Mouse (Mus musculus) ES-E14 (cell line): Measurements from ENCODE around the gene Nap1l5. TPM values are rescaled to one million over a fixed set of nuclear protein-coding genes. Genes with fewer than 3 reads are reported as not detected.

Experiments
- DNase-seq: peaks from one replicate; pipeline ENCODE4 v3.0.0-alpha.2; 2013; ENCODE audit warnings: low read depth, low spot score
- H3K27ac ChIP-seq: 2 replicates; pipeline ENCODE4 v1.5.1; 2012; ENCODE audit warnings: low read depth, mild to moderate bottlenecking, low read length, moderate library complexity, mixed read lengths; ENCODE audit not compliant: poor library complexity, insufficient read depth, severe bottlenecking
- H3K36me3 ChIP-seq: 2 replicates; pipeline ENCODE4 v1.6.1; 2012; ENCODE audit warnings: mild to moderate bottlenecking, low read length, moderate library complexity, mixed read lengths; ENCODE audit not compliant: control insufficient read depth, poor library complexity, insufficient read depth, severe bottlenecking
- H3K4me1 ChIP-seq, 2 experiments: fragments of 150-350 bp in 1 of 2; sonication (generic) in 1 of 2; 2 replicates each; pipeline ENCODE4 v1.6.1; 2012; ENCODE audit warnings: low read length in 2 of 2, mild to moderate bottlenecking in 1 of 2, mixed read lengths in 1 of 2; ENCODE audit not compliant: control insufficient read depth in 2 of 2, insufficient read depth in 2 of 2, poor library complexity in 1 of 2
- H3K4me3 ChIP-seq, 2 experiments: fragments of 150-350 bp in 1 of 2; sonication (generic) in 1 of 2; 2 replicates each; pipeline ENCODE4 v1.5.1; 2012; ENCODE audit warnings: low read length in 2 of 2, low read depth in 1 of 2, mild to moderate bottlenecking in 1 of 2, mixed read lengths in 1 of 2; ENCODE audit not compliant: insufficient read depth in 1 of 2, poor library complexity in 1 of 2, severe bottlenecking in 1 of 2
- H3K9ac ChIP-seq: 2 replicates; pipeline ENCODE4 v1.6.1; 2012; ENCODE audit warnings: low read depth, mild to moderate bottlenecking, low read length, mixed read lengths; ENCODE audit not compliant: poor library complexity, insufficient read depth, severe bottlenecking
- H3K9me3 ChIP-seq: fragments of 150-350 bp; sonication (generic); 2 replicates; pipeline ENCODE4 v1.6.1; 2012; ENCODE audit warnings: low read depth, mild to moderate bottlenecking, low read length; ENCODE audit not compliant: control insufficient read depth, insufficient read depth
- CHD2 ChIP-seq: IDR thresholded peaks from 2 replicates; pipeline ENCODE4 v1.6.1; 2014; ENCODE audit warnings: mild to moderate bottlenecking, low read depth, low read length, inconsistent platforms
- HCFC1 ChIP-seq: IDR thresholded peaks from 2 replicates; pipeline ENCODE4 v1.6.1; 2012; ENCODE audit warnings: low read length, inconsistent platforms, borderline replicate concordance; ENCODE audit not compliant: insufficient read depth
- MAFK ChIP-seq: IDR thresholded peaks from 2 replicates; pipeline ENCODE4 v1.6.1; 2014; ENCODE audit warnings: mild to moderate bottlenecking, low read depth, low read length, inconsistent platforms; ENCODE audit not compliant: insufficient read depth
- ZC3H11A ChIP-seq: IDR thresholded peaks from 2 replicates; pipeline ENCODE4 v1.6.1; 2012; ENCODE audit warnings: low read depth, mild to moderate bottlenecking, inconsistent platforms, low read length, borderline replicate concordance
- ZNF384 ChIP-seq: IDR thresholded peaks from 2 replicates; pipeline ENCODE4 v1.6.1; 2012; ENCODE audit warnings: low read depth, low read length, inconsistent platforms
- in situ Hi-C, 2 experiments: fragments of 600-800 bp; cut with MboI; formaldehyde crosslinking; loops; one replicate each; pipeline ENCODE4 v1.15.1; 2025; ENCODE audit warnings: low sequenced_read_pairs in 2 of 2, inconsistent platforms in 1 of 2; ENCODE audit not compliant: unreplicated experiment in 2 of 2
- total RNA-seq: library from RNA; depleted of rRNA; stranded (reverse); fragments of 300-350 nt; gene quantifications from 2 replicates; pipeline ENCODE4 v1.2.3, GENCODE M21; 2012

Nap1l5 gene
- total RNA-seq, 1 experiment = 0.67 TPM

DNA sequence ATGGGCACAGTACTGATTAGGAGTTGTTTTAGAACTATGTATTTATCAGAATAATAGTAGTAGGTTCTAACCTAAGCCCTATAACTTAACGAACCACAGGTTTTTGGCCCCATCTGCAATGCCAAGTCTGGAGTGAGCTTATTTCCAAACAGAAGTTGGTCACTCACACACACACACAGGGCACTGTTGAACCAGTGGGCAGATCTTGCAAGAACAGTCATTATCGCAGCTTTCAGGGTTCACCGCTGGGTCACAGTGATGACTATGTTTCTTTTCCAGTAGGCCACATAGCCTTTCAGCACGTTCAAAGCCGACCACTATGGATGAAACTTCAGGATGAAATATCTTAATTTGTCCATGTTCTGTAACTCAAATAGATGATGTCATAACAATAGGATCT lies 15.6 kb upstream of the Nap1l5 start:
- TF ChIP-seq MAFK (no peak), ZC3H11A (no peak), ZNF384 (no peak), HCFC1 (no peak), CHD2 (no peak)
- Histone ChIP-seq H3K4me3 (no peak overlapping the region), H3K9me3 (no peaks in the 10 kb centered on the region), H3K4me1 (no peaks in the 10 kb centered on the region), H3K36me3 (peaks cover 2% of the 10 kb centered on the region; the same call in 1 of the 2 replicates), H3K27ac (no peak overlapping the region), H3K9ac (no peak overlapping the region)
- in situ Hi-C loops = no loop called here
- no peak for DNase-seq

- H3K4me3 ChIP-seq = no peak overlapping the region
- TF ChIP-seq HCFC1 (no peak), ZNF384 (no peak), CHD2 (no peak), ZC3H11A (no peak), MAFK (no peak)
- in situ Hi-C loops = no loop called here
Observed at GRCm38 (mm10) chr6:58921623-58922022, 14.7 kb upstream of the Nap1l5 start.

GRCm38 (mm10) chr6:58920735-58921134 lies 13.9 kb upstream of the Nap1l5 start:
- Histone ChIP-seq H3K9me3 (no peaks in the 10 kb centered on the region), H3K27ac (no peak overlapping the region), H3K4me1 (no peaks in the 10 kb centered on the region), H3K4me3 (no peak overlapping the region), H3K36me3 (peaks cover 4% of the 10 kb centered on the region; the same call in 1 of the 2 replicates), H3K9ac (no peak overlapping the region)
- no peak for TF ChIP-seq CHD2
- TF ChIP-seq ZNF384 = no peak
- no peak for TF ChIP-seq HCFC1
- TF ChIP-seq MAFK = no peak
- TF ChIP-seq ZC3H11A = no peak
- in situ Hi-C loops = no loop called here
- no peak for DNase-seq

More at GRCm38 (mm10) chr6:58921623-58922022, 14.7 kb upstream of the Nap1l5 start:
- Histone ChIP-seq H3K36me3 (peaks cover 2% of the 10 kb centered on the region; the same call in 1 of the 2 replicates), H3K27ac (no peak overlapping the region), H3K9me3 (no peaks in the 10 kb centered on the region), H3K9ac (no peak overlapping the region), H3K4me1 (no peaks in the 10 kb centered on the region)
- no peak for DNase-seq

DNA sequence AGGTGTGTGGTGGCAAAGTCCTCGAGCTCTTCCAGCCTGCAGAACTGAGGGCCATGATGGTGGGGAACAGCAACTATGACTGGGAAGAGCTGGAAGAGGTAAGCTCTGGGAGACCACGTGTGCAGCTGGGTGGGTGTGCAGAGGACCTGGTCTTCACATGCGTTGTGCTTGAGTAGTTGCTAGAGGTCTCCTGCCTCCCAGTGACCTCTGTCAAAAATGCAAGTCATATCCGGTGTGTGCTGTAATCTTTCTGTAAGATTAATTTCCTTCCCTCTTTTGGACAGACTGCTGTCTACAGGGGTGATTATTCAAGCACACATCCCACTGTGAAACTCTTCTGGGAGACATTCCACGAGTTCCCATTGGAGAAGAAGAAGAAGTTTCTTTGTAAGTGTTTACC lies 9.6 kb upstream of the Nap1l5 start:
- no peaks in the 10 kb centered on the region for H3K9me3 ChIP-seq

GRCm38 (mm10) chr6:58913971-58914370 lies 7.1 kb upstream of the Nap1l5 start:
- H3K36me3 ChIP-seq = peaks cover 4% of the 10 kb centered on the region; the same call in 1 of the 2 replicates
- H3K9ac ChIP-seq = no peak overlapping the region
- H3K4me1 ChIP-seq = no peaks in the 10 kb centered on the region
- H3K9me3 ChIP-seq = no peaks in the 10 kb centered on the region; the same call in 1 of the 2 replicates
- no peak overlapping the region for H3K4me3 ChIP-seq
- no peak for DNase-seq
- TF ChIP-seq CHD2 (no peak), MAFK (no peak), ZC3H11A (no peak), HCFC1 (no peak), ZNF384 (no peak)
- in situ Hi-C loops = no loop called here
- no peak overlapping the region for H3K27ac ChIP-seq

More for the DNA sequence above, 9.6 kb upstream of the Nap1l5 start:
- peaks cover 4% of the 10 kb centered on the region; the same call in 1 of the 2 replicates for H3K36me3 ChIP-seq
- DNase-seq = no peak
- no peak overlapping the region for H3K27ac ChIP-seq
- H3K9ac ChIP-seq = no peak overlapping the region
- H3K4me3 ChIP-seq = no peak overlapping the region
- TF ChIP-seq ZNF384 = no peak
- no peak for TF ChIP-seq HCFC1
- no peak for TF ChIP-seq ZC3H11A
- TF ChIP-seq CHD2 = no peak
- no peak for TF ChIP-seq MAFK
- in situ Hi-C loops = no loop called here
- H3K4me1 ChIP-seq = no peaks in the 10 kb centered on the region
